Mouse (Mus musculus): ENCODE measurements at regions not wholly inside any gene's neighbourhood (a gene's known extent, or its start where the extent isn't known, plus 50 kb on each side); places are given as distances from the start of the nearest gene placed in this dataset.
"Not testable (repeated sequence)": the region's sequence is repeated elsewhere in the genome, so short reads cannot be mapped to it uniquely, and the experiment has no call there.

- DNase-seq: peak; percentile 26
Observed at GRCm38 (mm10) chr10:111354607-111355006, 56.1 kb downstream of the Bbs10 start.

- DNase-seq: not testable (repeated sequence)
Observed at GRCm38 (mm10) chr10:111358340-111358739, 59.9 kb downstream of the Bbs10 start.

GRCm38 (mm10) chr10:111361749-111362435 is 63.4 kb downstream of the Bbs10 start:
- DNase-seq: no peak

- no peak for DNase-seq
Observed at GRCm38 (mm10) chr10:111363729-111364617, 65.5 kb downstream of the Bbs10 start.

- DNase-seq: no peak
Observed at GRCm38 (mm10) chr10:111365011-111365410, 66.5 kb downstream of the Bbs10 start.

GRCm38 (mm10) chr10:111369046-111369445 is 70.6 kb downstream of the Bbs10 start:
- not testable (repeated sequence) for DNase-seq

GRCm38 (mm10) chr10:111378047-111378618 is 79.7 kb downstream of the Bbs10 start:
- no peak for DNase-seq

GRCm38 (mm10) chr10:111381689-111382088 is 83.2 kb downstream of the Bbs10 start:
- peak; percentile 38 for DNase-seq

- peak; percentile 8 for DNase-seq
Observed at GRCm38 (mm10) chr10:111382206-111382930, 83.9 kb downstream of the Bbs10 start.

- no peak for DNase-seq
Observed at GRCm38 (mm10) chr10:111385561-111385960, 87.1 kb downstream of the Bbs10 start.

GRCm38 (mm10) chr10:111387869-111388538 is 85.0 kb upstream of the Nap1l1 start:
- no peak for DNase-seq

GRCm38 (mm10) chr10:111388545-111389320 is 84.3 kb upstream of the Nap1l1 start:
- DNase-seq: no peak

- DNase-seq: peak; percentile 90
Observed at GRCm38 (mm10) chr10:111389890-111390289, 83.1 kb upstream of the Nap1l1 start.

- no peak for DNase-seq
Observed at GRCm38 (mm10) chr10:111394421-111394820, 78.6 kb upstream of the Nap1l1 start.

- no peak for DNase-seq
Observed at GRCm38 (mm10) chr10:111405071-111405470, 68.0 kb upstream of the Nap1l1 start.

GRCm38 (mm10) chr10:111408887-111409286 is 64.1 kb upstream of the Nap1l1 start:
- no peak for DNase-seq

- no peak for DNase-seq
Observed at GRCm38 (mm10) chr10:111409497-111409896, 63.5 kb upstream of the Nap1l1 start.

- no peak for DNase-seq
Observed at GRCm38 (mm10) chr10:111410121-111410520, 62.9 kb upstream of the Nap1l1 start.

- no peak for DNase-seq
Observed at GRCm38 (mm10) chr10:111411533-111411932, 61.5 kb upstream of the Nap1l1 start.

GRCm38 (mm10) chr10:111416611-111417130 is 56.4 kb upstream of the Nap1l1 start:
- DNase-seq: no peak
